Mouse (Mus musculus) layer of hippocampus, postnatal 10 days (tissue): Measurements from ENCODE around the gene Fbxo40. TPM values are rescaled to one million over a fixed set of nuclear protein-coding genes. Genes with fewer than 3 reads are reported as not detected.

Experiments used
- DNase-seq, 2 experiments: peaks; one replicate each; pipeline ENCODE4 v3.0.0; 2021; ENCODE audit warnings: low spot score in 2 of 2
- total RNA-seq, 2 experiments: library from RNA; stranded (reverse); gene quantifications; 2 replicates each; pipeline ENCODE4 v1.2.3; 2021

The Fbxo40 gene
- total RNA-seq, 2 experiments from 2014 or later: 0.14 TPM; not detected in 1

DNA sequence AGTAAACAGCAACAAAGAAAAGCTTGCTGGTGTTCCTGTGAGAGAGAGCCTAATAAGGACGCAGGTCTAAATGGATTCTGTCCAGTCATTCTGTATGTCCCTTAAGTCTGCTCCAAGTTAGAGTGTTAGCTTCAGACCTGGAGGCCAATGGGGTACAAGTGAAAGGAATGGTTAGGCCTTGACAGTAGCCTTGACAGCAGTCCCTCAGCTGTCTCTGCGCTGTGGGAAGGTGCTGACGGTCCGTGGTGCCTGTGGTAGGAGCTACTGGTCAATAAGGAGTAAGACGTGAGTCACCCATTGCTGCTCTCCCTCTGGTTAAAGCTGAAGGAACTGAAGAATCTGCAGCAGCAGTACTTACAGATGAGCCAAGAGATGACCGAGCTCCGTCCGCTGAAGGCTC, 66.0 kb downstream of the Fbxo40 start:
- no peak for DNase-seq

DNA sequence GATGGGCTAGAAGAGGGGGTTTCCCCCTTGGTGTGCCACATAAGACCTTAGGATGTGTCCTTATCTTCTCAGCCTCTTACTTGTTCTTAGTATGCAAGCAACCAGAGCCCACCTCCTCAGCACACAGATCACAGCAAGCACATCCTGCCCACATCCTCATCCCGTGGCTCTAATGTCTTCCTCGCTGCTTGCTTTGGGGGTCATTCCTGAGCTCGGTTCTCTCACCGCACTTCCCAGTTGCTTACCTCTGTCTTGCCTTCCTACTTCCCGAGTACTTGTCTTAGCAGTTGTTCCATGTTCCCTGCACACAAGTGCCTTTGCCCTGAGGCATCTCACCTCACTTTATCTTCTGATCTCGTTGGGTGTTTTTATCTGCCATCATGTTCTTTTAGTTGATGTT, 68.3 kb downstream of the Fbxo40 start:
- no peak for DNase-seq

DNA sequence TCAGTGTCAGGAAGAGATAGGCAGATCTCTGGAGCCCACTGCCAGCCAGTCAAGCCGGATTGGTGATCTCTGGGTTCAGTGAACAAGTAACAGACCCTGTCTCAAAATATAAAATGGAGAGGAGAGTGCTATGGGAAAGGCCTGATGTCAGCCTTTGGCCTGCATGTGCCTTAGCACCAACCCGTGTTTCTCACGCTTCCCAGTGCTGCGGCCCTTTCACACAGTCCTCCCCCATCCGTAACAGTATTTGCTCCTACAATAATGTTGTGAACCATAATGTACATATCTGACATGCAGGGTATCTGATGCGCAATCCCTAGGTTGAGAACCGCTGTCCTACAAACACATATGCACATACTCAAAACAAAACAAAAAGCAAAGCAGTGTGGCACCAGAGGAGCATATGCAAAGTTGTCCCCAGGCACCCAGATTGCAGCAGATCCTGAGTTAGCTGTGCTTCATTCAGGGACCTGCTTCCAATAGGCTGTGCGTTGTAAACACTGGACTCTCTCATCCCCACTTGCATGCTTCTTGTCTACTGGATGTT, 69.1 kb downstream of the Fbxo40 start:
- no peak for DNase-seq

DNA sequence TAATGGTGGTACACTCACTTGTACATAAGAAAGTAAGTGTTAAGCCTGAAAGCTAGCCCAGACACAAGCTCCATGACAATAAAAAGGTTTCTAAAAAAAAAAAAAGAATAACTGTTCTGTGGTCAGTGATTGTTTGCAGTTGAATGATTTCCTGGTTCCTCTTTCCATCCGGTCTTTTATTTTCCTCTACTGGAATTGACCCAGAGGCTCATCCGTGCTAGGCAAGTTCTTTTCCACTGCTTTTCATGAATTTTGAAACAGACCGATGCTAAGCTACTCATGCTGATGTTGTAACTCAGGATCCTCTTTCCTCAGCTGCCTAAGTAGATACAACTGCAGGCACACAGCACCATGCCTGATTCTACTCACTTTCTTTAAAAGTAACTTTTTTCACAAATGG, 69.9 kb downstream of the Fbxo40 start:
- no peak for DNase-seq

DNA sequence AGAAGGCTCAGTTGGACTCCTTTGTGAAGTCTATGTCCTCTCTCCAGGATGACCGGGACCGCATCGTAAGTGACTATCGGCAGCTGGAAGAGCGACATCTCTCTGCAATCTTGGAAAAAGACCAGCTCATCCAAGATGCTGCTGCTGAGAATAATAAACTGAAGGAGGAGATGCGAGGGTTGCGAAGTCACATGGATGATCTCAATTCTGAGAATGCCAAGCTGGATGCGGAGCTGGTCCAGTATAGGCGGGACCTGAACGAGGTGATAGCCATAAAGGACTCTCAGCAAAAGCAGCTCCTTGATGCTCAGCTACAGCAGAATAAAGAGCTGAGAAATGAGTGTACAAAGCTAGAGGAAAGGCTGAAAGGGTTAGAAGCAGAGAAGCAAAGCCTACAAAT, 71.8 kb downstream of the Fbxo40 start:
- no peak for DNase-seq

DNA sequence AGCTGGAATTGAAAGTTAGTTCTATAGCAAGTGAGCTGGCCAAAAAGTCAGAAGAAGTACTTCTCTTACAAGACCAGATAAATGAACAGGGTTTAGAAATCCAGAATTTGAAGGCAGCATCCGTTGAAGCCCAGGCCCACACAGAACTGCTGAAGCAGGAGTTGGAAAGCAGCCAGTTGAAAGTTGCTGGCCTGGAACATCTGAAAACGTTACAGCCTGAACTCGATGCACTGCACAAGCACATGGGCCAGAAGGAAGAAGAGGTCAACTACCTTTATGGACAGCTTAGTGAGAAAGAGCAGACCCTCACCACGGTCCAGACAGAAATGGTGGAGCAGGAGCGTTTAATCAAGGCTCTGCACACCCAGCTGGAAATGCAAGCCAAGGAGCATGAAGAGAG, 76.1 kb downstream of the Fbxo40 start:
- no peak for DNase-seq

Other genes with a start within 250 kb of the Fbxo40 start
- gene Slc15a2, start 205.5 kb downstream of the Fbxo40 start, total RNA-seq: 10 to 100 TPM; 49.3 to 50.1 TPM
- 10 to 100 TPM; 36.4 to 43.1 TPM for gene Iqcb1, start 162.1 kb downstream of the Fbxo40 start, total RNA-seq
- 1 to 10 TPM in 1 of 2 experiments, under 1 TPM in 1; 0.54 to 1.2 TPM for gene Eaf2, start 115.5 kb downstream of the Fbxo40 start, total RNA-seq
- gene Golgb1, start 115.3 kb downstream of the Fbxo40 start, total RNA-seq: 10 to 100 TPM; 59.3 to 62.9 TPM
- 1 to 10 TPM; 4.3 to 5.8 TPM for gene Hcls1, start 55.5 kb downstream of the Fbxo40 start, total RNA-seq
- 1 to 10 TPM; 2.7 to 2.9 TPM for gene Polq, start 21.3 kb upstream of the Fbxo40 start, total RNA-seq